Mouse (Mus musculus): Measurements from ENCODE around the gene Tbx15. TPM values are rescaled to one million over a fixed set of nuclear protein-coding genes. Genes with fewer than 3 reads are reported as not detected.

Gene Tbx15
- polyA plus RNA-seq, 1 experiment: not detected

GRCm38 (mm10) chr3:99290064-99290702, 50.0 kb downstream of the Tbx15 start:
- TF ChIP-seq GATA1 (IDR thresholded peaks at IDR 0.05; ENCODE audit: low read length): no peak

GRCm38 (mm10) chr3:99290878-99291277, 50.7 kb downstream of the Tbx15 start:
- no peak for TF ChIP-seq GATA1 (IDR thresholded peaks at IDR 0.05; ENCODE audit: low read length)

GRCm38 (mm10) chr3:99291386-99291785, 51.2 kb downstream of the Tbx15 start:
- no peak for TF ChIP-seq GATA1 (IDR thresholded peaks at IDR 0.05; ENCODE audit: low read length)

GRCm38 (mm10) chr3:99292531-99292931, 52.4 kb downstream of the Tbx15 start:
- TF ChIP-seq GATA1 (IDR thresholded peaks at IDR 0.05; ENCODE audit: low read length): no peak

GRCm38 (mm10) chr3:99295301-99295700, 55.1 kb downstream of the Tbx15 start:
- no peak for TF ChIP-seq GATA1 (IDR thresholded peaks at IDR 0.05; ENCODE audit: low read length)

GRCm38 (mm10) chr3:99296186-99296585, 56.0 kb downstream of the Tbx15 start:
- TF ChIP-seq GATA1 (IDR thresholded peaks at IDR 0.05; ENCODE audit: low read length): no peak

GRCm38 (mm10) chr3:99300846-99301245, 60.7 kb downstream of the Tbx15 start:
- no peak for TF ChIP-seq GATA1 (IDR thresholded peaks at IDR 0.05; ENCODE audit: low read length)

GRCm38 (mm10) chr3:99310877-99311276, 70.7 kb downstream of the Tbx15 start:
- TF ChIP-seq GATA1 (IDR thresholded peaks at IDR 0.05; ENCODE audit: low read length): no peak

- TF ChIP-seq GATA1 (IDR thresholded peaks at IDR 0.05; ENCODE audit: low read length): no peak
Measured at GRCm38 (mm10) chr3:99311943-99312635, 71.9 kb downstream of the Tbx15 start.

- TF ChIP-seq GATA1 (IDR thresholded peaks at IDR 0.05; ENCODE audit: low read length): no peak
Measured at GRCm38 (mm10) chr3:99322345-99322744, 82.2 kb downstream of the Tbx15 start.

GRCm38 (mm10) chr3:99329316-99329715, 89.1 kb downstream of the Tbx15 start:
- no peak for TF ChIP-seq GATA1 (IDR thresholded peaks at IDR 0.05; ENCODE audit: low read length)

GRCm38 (mm10) chr3:99331086-99331485, 90.9 kb downstream of the Tbx15 start:
- no peak for TF ChIP-seq GATA1 (IDR thresholded peaks at IDR 0.05; ENCODE audit: low read length)

- no peak for TF ChIP-seq GATA1 (IDR thresholded peaks at IDR 0.05; ENCODE audit: low read length)
Measured at GRCm38 (mm10) chr3:99336866-99337265, 96.7 kb downstream of the Tbx15 start.

- no peak for TF ChIP-seq GATA1 (IDR thresholded peaks at IDR 0.05; ENCODE audit: low read length)
Measured at GRCm38 (mm10) chr3:99338756-99339155, 98.6 kb downstream of the Tbx15 start.

- no peak for TF ChIP-seq GATA1 (IDR thresholded peaks at IDR 0.05; ENCODE audit: low read length)
Measured at GRCm38 (mm10) chr3:99340021-99340420, 99.8 kb downstream of the Tbx15 start.

- no peak for TF ChIP-seq GATA1 (IDR thresholded peaks at IDR 0.05; ENCODE audit: low read length)
Measured at GRCm38 (mm10) chr3:99379616-99380250, 139.6 kb downstream of the Tbx15 start.

GRCm38 (mm10) chr3:99387127-99387526, 146.9 kb downstream of the Tbx15 start:
- no peak for TF ChIP-seq GATA1 (IDR thresholded peaks at IDR 0.05; ENCODE audit: low read length)

Other genes with a start within 250 kb of the Tbx15 start
- 0.39 and 0.49 TPM in 2 replicates for gene Wars2, start 99.3 kb upstream of the Tbx15 start, polyA plus RNA-seq (2012)

Measured in G1E-ER4 (cell line).